Mouse (Mus musculus): Measurements from ENCODE around the gene B3galt1.

Gene B3galt1

GRCm38 (mm10) chr2:68079426-68080360 lies 514.0 kb downstream of the B3galt1 start:
- DNase-seq: no peak

- no peak for DNase-seq
Measured at GRCm38 (mm10) chr2:68080872-68081280, 515.2 kb downstream of the B3galt1 start.

- DNase-seq: no peak
Measured at GRCm38 (mm10) chr2:68084483-68084882, 518.8 kb downstream of the B3galt1 start.

GRCm38 (mm10) chr2:68086101-68086500 lies 520.4 kb downstream of the B3galt1 start:
- DNase-seq: no peak

- DNase-seq: no peak
Measured at GRCm38 (mm10) chr2:68091559-68091958, 525.9 kb downstream of the B3galt1 start.

- no peak for DNase-seq
Measured at GRCm38 (mm10) chr2:68104641-68105040, 539.0 kb downstream of the B3galt1 start.

GRCm38 (mm10) chr2:68118076-68118475 lies 552.4 kb downstream of the B3galt1 start:
- no peak for DNase-seq

GRCm38 (mm10) chr2:68124751-68125150 lies 559.1 kb downstream of the B3galt1 start:
- DNase-seq: no peak

GRCm38 (mm10) chr2:68141094-68141493 lies 575.4 kb downstream of the B3galt1 start:
- DNase-seq: no peak

GRCm38 (mm10) chr2:68143292-68143691 lies 577.6 kb downstream of the B3galt1 start:
- no peak for DNase-seq

- DNase-seq: no peak
Measured at GRCm38 (mm10) chr2:68159751-68160150, 594.1 kb downstream of the B3galt1 start.

GRCm38 (mm10) chr2:68160566-68160965 lies 594.9 kb downstream of the B3galt1 start:
- DNase-seq: no peak

- DNase-seq: peak; percentile 23
Measured at GRCm38 (mm10) chr2:68162012-68162411, 596.3 kb downstream of the B3galt1 start.

GRCm38 (mm10) chr2:68171306-68171705 lies 605.6 kb downstream of the B3galt1 start:
- no peak for DNase-seq

All from right cerebral cortex, adult 18-20 months (tissue).